Mouse (Mus musculus) neutrophil, adult 83 days (primary cell): ENCODE measurements around the gene Tm7sf3. TPM values are rescaled to one million over a fixed set of nuclear protein-coding genes. Genes with fewer than 3 reads are reported as not detected.

Source experiments
- total RNA-seq, 2 experiments: library from RNA; stranded (reverse); gene quantifications; one replicate each; pipeline ENCODE4 v1.2.4; 2023

Tm7sf3 gene
- total RNA-seq = 10 to 100 TPM; 24.4 to 27.9 TPM

GRCm38 (mm10) chr6:146642276-146643183 is at the start of gene Tm7sf3, which contains the start of gene Med21:
Gene Tm7sf3 (minus strand): TSS chr6:146642824.
Gene Med21 (plus strand): TSS chr6:146642547.

GRCm38 (mm10) chr6:146577310-146578109 is 65.1 kb downstream of the Tm7sf3 start, which contains the start of gene Ints13:
Gene Ints13 (minus strand): TSS chr6:146577835.

GRCm38 (mm10) chr6:146576903-146577302 is 65.7 kb downstream of the Tm7sf3 start, which contains the start of gene Fgfr1op2:
Gene Fgfr1op2 (plus strand): TSS chr6:146577203.

Other genes starting within 250 kb of the Tm7sf3 start
- 10 to 100 TPM; 55.4 to 65.8 TPM for gene Itpr2, start 140.6 kb downstream of the Tm7sf3 start, total RNA-seq
- 10 to 100 TPM; 85.2 to 87.9 TPM for gene Fgfr1op2, start 65.6 kb downstream of the Tm7sf3 start, total RNA-seq
- 10 to 100 TPM; 34.9 to 39.5 TPM for gene Ints13, start 65.0 kb downstream of the Tm7sf3 start, total RNA-seq
- gene Med21, start 277 bp downstream of the Tm7sf3 start, total RNA-seq = 10 to 100 TPM; 42.0 to 43.9 TPM
- gene Stk38l, start 82.2 kb upstream of the Tm7sf3 start, total RNA-seq = 1 to 10 TPM; 7.4 to 7.8 TPM
- gene Arntl2, start 153.2 kb upstream of the Tm7sf3 start, total RNA-seq = not detected
- gene Smco2, start 207.3 kb upstream of the Tm7sf3 start, total RNA-seq = not detected
- gene Ppfibp1, start 245.7 kb upstream of the Tm7sf3 start, total RNA-seq = 1 to 10 TPM; 2.8 to 6.2 TPM